Mouse (Mus musculus) neural tube, embryonic 14.5 days (tissue): ENCODE measurements around the gene Sp2. TPM values are rescaled to one million over a fixed set of nuclear protein-coding genes. Genes with fewer than 3 reads are reported as not detected.

Experiments
- ATAC-seq: fragments of 200-750 bp; cut with Nextera tagmentation; 2 replicates; pipeline ENCODE4 v1.8.0; 2017; ENCODE audit warnings: low read depth, mild to moderate bottlenecking, moderate TSS enrichment, moderate library complexity
- H3K27ac ChIP-seq: fragments of 300-500 bp; sonication (generic); 2 replicates; pipeline ENCODE4 v1.5.1; 2014; ENCODE audit warnings: low read depth, mild to moderate bottlenecking, control low read depth, low read length, moderate library complexity, mixed read lengths
- H3K27me3 ChIP-seq: fragments of 300-500 bp; sonication (generic); 2 replicates; pipeline ENCODE4 v1.6.1; 2014; ENCODE audit warnings: low read length; ENCODE audit not compliant: control insufficient read depth, insufficient read depth
- H3K36me3 ChIP-seq: fragments of 300-500 bp; sonication (generic); 2 replicates; pipeline ENCODE4 v1.6.1; 2014; ENCODE audit warnings: low read length, mixed read lengths; ENCODE audit not compliant: control insufficient read depth, insufficient read depth
- H3K4me1 ChIP-seq: fragments of 300-500 bp; sonication (generic); 2 replicates; pipeline ENCODE4 v1.6.1; 2014; ENCODE audit warnings: low read length; ENCODE audit not compliant: control insufficient read depth, insufficient read depth
- H3K4me2 ChIP-seq: fragments of 300-500 bp; sonication (generic); 2 replicates; pipeline ENCODE4 v1.6.1; 2014; ENCODE audit warnings: mild to moderate bottlenecking, low read depth, low read length, control low read depth
- H3K4me3 ChIP-seq: fragments of 300-500 bp; sonication (generic); 2 replicates; pipeline ENCODE4 v1.5.1; 2014; ENCODE audit warnings: low read depth, low read length, control low read depth, mixed read lengths
- H3K9ac ChIP-seq: fragments of 300-500 bp; sonication (generic); replicated peaks from 2 replicates; pipeline ENCODE4 v1.6.1; 2014; ENCODE audit warnings: low read depth, mild to moderate bottlenecking, control low read depth, low read length, mixed read lengths
- H3K9me3 ChIP-seq: fragments of 300-500 bp; sonication (generic); 2 replicates; pipeline ENCODE4 v1.6.1; 2016; ENCODE audit warnings: low read length; ENCODE audit not compliant: control insufficient read depth
- WGBS: fragments of 180-500 bp; shearing (Covaris S2); extraction: QIAGEN DNeasy Blood & Tissue Kit; methylation state at CpG from one replicate; pipeline ENCODE4 v1.1.7; 2014; 5-methylcytosine and 5-hydroxymethylcytosine counted together
- polyA plus RNA-seq: library from polyadenylated mRNA; unstranded; fragments of >200 nt; fragmentation: Nextera tagmentation; extraction: Ambion mirVana; gene quantifications from 2 replicates; pipeline ENCODE4 v1.2.1, GENCODE M21; 2014

Sp2 gene
- polyA plus RNA-seq, 1 experiment from 2014 or later: 14.7 TPM

GRCm38 (mm10) chr11:96928691-96929090, 54.1 kb downstream of the Sp2 start:
- Histone ChIP-seq H3K27ac (no peak overlapping the region), H3K4me1 (no peaks in the 10 kb centered on the region), H3K4me3 (no peak overlapping the region), H3K36me3 (no peaks in the 10 kb centered on the region), H3K9ac (no peak overlapping the region), H3K27me3 (no peaks in the 10 kb centered on the region), H3K9me3 (no peaks in the 10 kb centered on the region), H3K4me2 (no peak overlapping the region)
- WGBS: 7% methylated on average over 5 of the region's 5 CpGs
- ATAC-seq: no peak

DNA sequence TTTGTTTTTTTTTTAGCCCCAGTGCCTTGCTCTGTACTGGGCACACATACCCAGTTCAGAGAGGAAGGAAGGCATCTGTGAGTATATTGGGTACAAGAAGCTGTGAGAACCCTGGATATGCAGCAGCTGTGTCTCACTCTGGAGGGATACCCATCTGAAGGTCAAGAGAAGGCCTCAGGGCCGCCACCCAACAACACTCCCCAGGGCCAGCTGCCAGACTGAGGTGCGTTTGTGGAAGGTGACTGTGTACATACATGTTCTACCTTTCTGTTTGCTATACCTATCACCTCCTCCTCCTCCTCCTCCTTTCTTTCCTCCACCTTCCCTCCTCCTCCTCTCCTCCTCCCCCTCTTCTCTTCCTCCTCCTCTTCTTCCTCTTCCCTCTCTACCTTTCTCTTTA, 54.7 kb downstream of the Sp2 start, which contains the start of gene Prr15l:
Prr15l (plus strand) TSS at position 17 of the 400 bp plus-strand sequence.
- no peak within 1 kb of the TSS for H3K27ac ChIP-seq
- no peaks in the 10 kb centered on the region for H3K4me1 ChIP-seq
- H3K27me3 ChIP-seq: no peaks in the 10 kb centered on the region
- no peaks in the 10 kb centered on the region for H3K36me3 ChIP-seq
- no peaks in the 10 kb centered on the region for H3K9me3 ChIP-seq
- no peak within 1 kb of the TSS for H3K4me2 ChIP-seq
- no peak for ATAC-seq
- no peak within 1 kb of the TSS for H3K4me3 ChIP-seq
- H3K9ac ChIP-seq: no peak within 1 kb of the TSS
- WGBS: 83% methylated on average over 1 of the region's 2 CpGs

DNA sequence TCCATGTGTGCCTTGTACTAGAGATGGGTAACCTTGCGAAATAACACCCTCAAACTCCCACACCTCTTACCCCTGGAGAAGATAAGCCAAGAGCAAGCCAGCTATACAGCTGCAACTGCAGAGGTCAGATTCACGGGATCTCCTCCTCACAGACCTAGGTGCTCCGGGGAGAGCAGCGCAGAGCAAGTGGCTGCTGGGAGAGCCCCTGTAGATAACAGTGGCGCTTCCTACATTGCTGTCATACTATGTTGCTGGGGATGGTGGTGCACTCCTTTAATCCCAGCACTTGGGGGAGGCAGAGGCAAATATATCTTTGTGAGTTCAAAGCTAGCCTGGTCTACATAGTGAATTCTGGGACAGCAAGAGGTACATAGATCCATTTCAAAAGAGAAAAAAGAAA, 56.2 kb downstream of the Sp2 start:
- no peak overlapping the region for H3K4me3 ChIP-seq
- no peaks in the 10 kb centered on the region for H3K9me3 ChIP-seq
- H3K9ac ChIP-seq: no peak overlapping the region
- H3K4me2 ChIP-seq: no peak overlapping the region
- no peak overlapping the region for H3K27ac ChIP-seq
- no peaks in the 10 kb centered on the region for H3K36me3 ChIP-seq
- no peak for ATAC-seq
- no peaks in the 10 kb centered on the region for H3K4me1 ChIP-seq
- H3K27me3 ChIP-seq: no peaks in the 10 kb centered on the region
- WGBS: 89% methylated on average over 5 of the region's 5 CpGs

- H3K9ac ChIP-seq: no peak overlapping the region
- no peaks in the 10 kb centered on the region for H3K27me3 ChIP-seq
- H3K4me1 ChIP-seq: no peaks in the 10 kb centered on the region
- no peaks in the 10 kb centered on the region for H3K36me3 ChIP-seq
- no peak overlapping the region for H3K4me3 ChIP-seq
- WGBS: 83% methylated on average over 12 of the region's 12 CpGs
- no peak for ATAC-seq
- no peak overlapping the region for H3K27ac ChIP-seq
- no peaks in the 10 kb centered on the region for H3K9me3 ChIP-seq
- no peak overlapping the region for H3K4me2 ChIP-seq
These were observed 57.1 kb downstream of the Sp2 start for GRCm38 (mm10) chr11:96925469-96926148.

- Histone ChIP-seq H3K27ac (no peak overlapping the region), H3K9me3 (no peaks in the 10 kb centered on the region), H3K4me2 (no peak overlapping the region), H3K4me1 (no peaks in the 10 kb centered on the region), H3K36me3 (no peaks in the 10 kb centered on the region), H3K9ac (no peak overlapping the region), H3K4me3 (no peak overlapping the region), H3K27me3 (no peaks in the 10 kb centered on the region)
- WGBS: 85% methylated on average over 11 of the region's 11 CpGs
- no peak for ATAC-seq
These were observed 57.9 kb downstream of the Sp2 start for GRCm38 (mm10) chr11:96924861-96925260.

DNA sequence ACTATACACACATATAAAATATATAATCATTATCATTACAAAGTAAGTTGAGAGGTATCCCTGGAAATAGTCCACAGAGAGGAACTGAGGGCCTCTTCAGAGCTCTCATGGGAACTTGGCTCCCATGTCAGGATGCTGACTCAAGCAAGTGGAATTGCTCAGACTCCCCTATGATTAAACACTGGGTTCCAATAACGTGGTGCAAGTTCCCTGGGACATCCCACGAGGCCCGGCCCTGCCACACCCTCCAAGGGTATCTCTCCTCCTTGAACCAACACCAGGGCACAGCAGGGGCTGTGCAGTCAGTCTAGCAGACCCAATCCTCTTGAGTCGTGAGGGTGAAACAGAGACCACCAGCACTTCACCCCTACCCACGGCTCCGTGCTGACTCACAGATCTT, 63.8 kb downstream of the Sp2 start:
- H3K9ac ChIP-seq: no peak overlapping the region
- H3K27ac ChIP-seq: no peak overlapping the region
- H3K36me3 ChIP-seq: no peaks in the 10 kb centered on the region
- H3K4me3 ChIP-seq: no peak overlapping the region
- WGBS: 63% methylated on average over 6 of the region's 6 CpGs
- no peak overlapping the region for H3K4me2 ChIP-seq
- no peaks in the 10 kb centered on the region for H3K9me3 ChIP-seq
- no peak for ATAC-seq
- H3K4me1 ChIP-seq: peaks cover 6% of the 10 kb centered on the region; the same call in 1 of the 2 replicates
- no peaks in the 10 kb centered on the region for H3K27me3 ChIP-seq

GRCm38 (mm10) chr11:96917415-96917814, 65.3 kb downstream of the Sp2 start:
- Histone ChIP-seq H3K9me3 (no peaks in the 10 kb centered on the region), H3K4me2 (no peak overlapping the region), H3K4me3 (no peak overlapping the region), H3K4me1 (peaks cover 6% of the 10 kb centered on the region; the same call in 1 of the 2 replicates), H3K27ac (no peak overlapping the region), H3K27me3 (no peaks in the 10 kb centered on the region), H3K36me3 (no peaks in the 10 kb centered on the region), H3K9ac (no peak overlapping the region)
- ATAC-seq: no peak
- 91% methylated on average over 6 of the region's 6 CpGs for WGBS

DNA sequence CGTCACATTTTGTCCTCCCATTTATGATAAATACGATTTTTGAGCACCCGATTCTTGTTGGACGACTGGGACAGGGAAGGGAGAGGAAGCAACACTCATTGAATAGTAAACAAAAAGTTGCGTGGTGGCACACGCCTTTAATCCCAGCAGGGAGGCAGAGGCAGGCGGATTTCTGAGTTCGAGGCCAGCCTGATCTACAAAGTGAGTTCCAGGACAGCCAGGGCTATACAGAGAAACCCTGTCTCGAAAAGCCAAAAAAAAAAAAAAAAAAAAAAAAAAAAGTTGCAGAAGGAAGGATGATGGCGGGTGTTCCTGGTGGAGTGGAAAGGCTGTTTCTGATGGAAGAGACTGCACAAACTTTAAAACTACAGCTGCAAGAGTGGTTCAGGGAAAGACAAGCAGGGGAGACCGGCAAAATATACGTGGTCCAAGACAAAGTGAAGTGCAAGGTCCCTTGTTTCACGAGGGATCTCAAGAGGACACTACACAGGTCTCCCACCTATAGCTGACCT, 65.8 kb downstream of the Sp2 start:
- peak; percentile 5; the same call in 1 of the 2 replicates for ATAC-seq
- WGBS: 35% methylated on average over 12 of the region's 13 CpGs

DNA sequence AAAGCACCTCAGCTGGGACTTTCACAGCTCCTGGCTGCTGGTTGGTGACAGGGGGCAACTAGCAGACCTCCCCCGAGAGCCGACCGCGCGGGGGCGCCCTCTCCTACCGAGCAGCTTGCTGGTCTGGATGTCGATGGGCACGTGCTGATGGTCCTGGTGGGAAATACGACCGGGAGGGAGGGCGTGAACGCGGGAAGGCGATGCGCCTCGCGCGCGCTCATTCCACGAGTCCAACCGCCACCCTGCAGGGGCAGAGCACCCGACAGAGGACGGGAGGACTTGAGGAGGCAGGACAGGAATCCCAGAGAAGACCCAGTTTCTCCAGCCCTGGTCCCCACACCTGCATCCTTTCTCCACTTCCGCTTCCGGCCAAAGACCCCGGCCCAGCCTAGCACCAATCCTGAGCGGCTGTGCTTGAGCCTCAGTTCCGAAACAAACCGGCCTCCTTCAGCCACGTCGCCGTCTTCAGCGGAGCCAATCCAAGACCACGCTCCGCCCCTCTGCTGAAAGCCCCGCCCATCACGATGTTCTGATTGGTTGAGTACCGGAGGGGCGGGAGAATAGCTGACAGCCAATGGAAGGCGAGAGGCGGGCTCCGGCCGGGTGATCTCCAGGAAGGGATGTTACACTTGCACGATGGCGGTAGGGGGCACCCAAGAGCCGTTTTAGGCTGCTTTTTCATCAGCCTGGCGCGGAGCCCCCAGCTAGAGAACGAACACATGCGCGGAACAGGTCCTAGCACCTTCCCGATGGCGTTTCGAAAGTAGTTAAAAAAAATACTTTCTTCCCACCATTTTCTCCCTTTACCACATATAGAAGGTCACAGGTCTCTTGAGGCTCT, 66.5 kb downstream of the Sp2 start, which contains the start of gene Cdk5rap3:
Cdk5rap3 (minus strand) TSS at position 453 of the 841 bp plus-strand sequence.
- Histone ChIP-seq H3K27me3 (no peaks in the 10 kb centered on the region), H3K36me3 (peaks cover 3% of the 10 kb centered on the region; the same call in 1 of the 2 replicates), H3K4me1 (peaks cover 6% of the 10 kb centered on the region; the same call in 1 of the 2 replicates), H3K27ac (peak within 1 kb of the TSS; percentile 36), H3K4me3 (peak within 1 kb of the TSS; percentile 52), H3K9me3 (no peaks in the 10 kb centered on the region), H3K9ac (peak within 1 kb of the TSS; percentile 53), H3K4me2 (peak within 1 kb of the TSS; percentile 81)
- ATAC-seq: peak; percentile 98
- under 1% methylated on average over 55 of the region's 55 CpGs for WGBS

More for the DNA sequence above, 65.8 kb downstream of the Sp2 start:
- no peak overlapping the region for H3K27ac ChIP-seq
- H3K9me3 ChIP-seq: no peaks in the 10 kb centered on the region
- no peaks in the 10 kb centered on the region for H3K27me3 ChIP-seq
- H3K9ac ChIP-seq: no peak overlapping the region
- no peaks in the 10 kb centered on the region for H3K36me3 ChIP-seq
- peaks cover 6% of the 10 kb centered on the region; the same call in 1 of the 2 replicates for H3K4me1 ChIP-seq
- H3K4me2 ChIP-seq: peak overlapping the region; percentile 33
- peak overlapping the region; percentile 16; the same call in 1 of the 2 replicates for H3K4me3 ChIP-seq
